Mouse (Mus musculus) MEL (cell line): ENCODE data around the gene Olfr1509.
"Not testable (repeated sequence)": the region's sequence is repeated elsewhere in the genome, so short reads cannot be mapped to it uniquely, and the experiment has no call there.

Experiments
- BHLHE40 ChIP-seq: IDR thresholded peaks from 2 replicates; pipeline ENCODE4 v1.6.1; 2012; ENCODE audit warnings: low read depth, mild to moderate bottlenecking, inconsistent platforms, low read length, improper control_type of control experiment, borderline replicate concordance
- CHD2 ChIP-seq: IDR thresholded peaks from 2 replicates; pipeline ENCODE4 v1.6.1; 2011; ENCODE audit warnings: low read length, improper control_type of control experiment
- CTCF ChIP-seq, 3 experiments: IDR thresholded peaks in 2 of 3; conservative IDR thresholded peaks in 1 of 3; 2 replicates each; pipeline ENCODE4 v1.5.1; 2011 to 2012; ENCODE audit warnings: low read length in 3 of 3, low read depth in 2 of 3, mild to moderate bottlenecking in 2 of 3, improper control_type of control experiment in 1 of 3, inconsistent platforms in 1 of 3, mixed read lengths in 1 of 3, moderate library complexity in 1 of 3; ENCODE audit not compliant: control insufficient read depth in 1 of 3, insufficient read depth in 1 of 3, poor library complexity in 1 of 3, severe bottlenecking in 1 of 3
- EP300 ChIP-seq, 2 experiments: IDR thresholded peaks; 2 replicates each; pipeline ENCODE4 v1.6.1; 2011; ENCODE audit warnings: improper control_type of control experiment in 2 of 2, low read length in 2 of 2, low read depth in 1 of 2, mild to moderate bottlenecking in 1 of 2
- GABPA ChIP-seq: IDR thresholded peaks from 2 replicates; pipeline ENCODE4 v1.6.1; 2012; ENCODE audit warnings: low read depth, mild to moderate bottlenecking, inconsistent platforms, low read length, improper control_type of control experiment, moderate library complexity
- HCFC1 ChIP-seq: IDR thresholded peaks from 2 replicates; pipeline ENCODE4 v1.6.1; 2012; ENCODE audit warnings: low read depth, mild to moderate bottlenecking, inconsistent platforms, low read length, improper control_type of control experiment, moderate library complexity
- NRF1 ChIP-seq: IDR thresholded peaks from 2 replicates; pipeline ENCODE4 v1.6.1; 2014; ENCODE audit warnings: low read depth, mild to moderate bottlenecking, inconsistent platforms, low read length, improper control_type of control experiment, moderate library complexity; ENCODE audit not compliant: poor library complexity, insufficient read depth, severe bottlenecking
- POLR2A ChIP-seq, 2 experiments: IDR thresholded peaks; 2 replicates each; pipeline ENCODE4 v1.6.1; 2011 to 2012; ENCODE audit warnings: low read length in 2 of 2, mild to moderate bottlenecking in 2 of 2, control low read depth in 1 of 2, improper control_type of control experiment in 1 of 2, low read depth in 1 of 2, moderate library complexity in 1 of 2; ENCODE audit not compliant: control insufficient read depth in 1 of 2, insufficient read depth in 1 of 2, poor library complexity in 1 of 2
- POLR2AphosphoS2 ChIP-seq: IDR thresholded peaks from 2 replicates; pipeline ENCODE4 v1.6.1; 2011; ENCODE audit warnings: low read length, improper control_type of control experiment
- POLR2AphosphoS5 ChIP-seq: IDR thresholded peaks from 2 replicates; pipeline ENCODE4 v1.6.1; 2012; ENCODE audit warnings: low read depth, borderline replicate concordance, mild to moderate bottlenecking, inconsistent platforms, low read length, moderate library complexity, mixed read lengths
- RAD21 ChIP-seq: IDR thresholded peaks from 2 replicates; pipeline ENCODE4 v1.6.1; 2011; ENCODE audit warnings: mild to moderate bottlenecking, low read depth, low read length, improper control_type of control experiment
- TCF12 ChIP-seq: IDR thresholded peaks from 2 replicates; pipeline ENCODE4 v1.6.1; 2014; ENCODE audit warnings: low read depth, mild to moderate bottlenecking, inconsistent platforms, low read length, improper control_type of control experiment, moderate library complexity
- ZC3H11A ChIP-seq: IDR thresholded peaks from 2 replicates; pipeline ENCODE4 v1.6.1; 2012; ENCODE audit warnings: low read depth, mild to moderate bottlenecking, inconsistent platforms, low read length, improper control_type of control experiment
- ZMIZ1 ChIP-seq: IDR thresholded peaks from 2 replicates; pipeline ENCODE4 v1.6.1; 2012; ENCODE audit warnings: low read depth, mild to moderate bottlenecking, inconsistent platforms, low read length, improper control_type of control experiment, moderate library complexity

GRCm38 (mm10) chr14:52410142-52410919 lies 32.5 kb upstream of the Olfr1509 start:
- not testable (repeated sequence) for TF ChIP-seq CTCF (IDR thresholded peaks at IDR 0.05 in 2 of 3, conservative IDR thresholded peaks at IDR 0.05 in 1 of 3; ENCODE audit: control insufficient read depth in 1 of 3, insufficient read depth in 1 of 3, low read depth in 2 of 3, low read length in 3 of 3, poor library complexity in 1 of 3, severe bottlenecking in 1 of 3); HCFC1; CHD2; BHLHE40; GABPA; NRF1; TCF12; POLR2AphosphoS5; ZC3H11A; EP300 (IDR thresholded peaks at IDR 0.05; ENCODE audit: low read depth in 1 of 2, low read length in 2 of 2); ZMIZ1; RAD21; POLR2A (IDR thresholded peaks at IDR 0.05; ENCODE audit: control insufficient read depth in 1 of 2, insufficient read depth in 1 of 2, low read depth in 1 of 2, low read length in 2 of 2, poor library complexity in 1 of 2); POLR2AphosphoS2
